Mouse (Mus musculus) testis, postnatal 14 days (tissue): ENCODE measurements around the gene Smtnl2.

Experiments
- DNase-seq: peaks from one replicate; pipeline ENCODE4 v3.0.0; 2021; ENCODE audit warnings: low spot score

Gene Smtnl2

GRCm38 (mm10) chr11:72401068-72401467 is 10.4 kb downstream of the Smtnl2 start:
- no peak for DNase-seq

DNA sequence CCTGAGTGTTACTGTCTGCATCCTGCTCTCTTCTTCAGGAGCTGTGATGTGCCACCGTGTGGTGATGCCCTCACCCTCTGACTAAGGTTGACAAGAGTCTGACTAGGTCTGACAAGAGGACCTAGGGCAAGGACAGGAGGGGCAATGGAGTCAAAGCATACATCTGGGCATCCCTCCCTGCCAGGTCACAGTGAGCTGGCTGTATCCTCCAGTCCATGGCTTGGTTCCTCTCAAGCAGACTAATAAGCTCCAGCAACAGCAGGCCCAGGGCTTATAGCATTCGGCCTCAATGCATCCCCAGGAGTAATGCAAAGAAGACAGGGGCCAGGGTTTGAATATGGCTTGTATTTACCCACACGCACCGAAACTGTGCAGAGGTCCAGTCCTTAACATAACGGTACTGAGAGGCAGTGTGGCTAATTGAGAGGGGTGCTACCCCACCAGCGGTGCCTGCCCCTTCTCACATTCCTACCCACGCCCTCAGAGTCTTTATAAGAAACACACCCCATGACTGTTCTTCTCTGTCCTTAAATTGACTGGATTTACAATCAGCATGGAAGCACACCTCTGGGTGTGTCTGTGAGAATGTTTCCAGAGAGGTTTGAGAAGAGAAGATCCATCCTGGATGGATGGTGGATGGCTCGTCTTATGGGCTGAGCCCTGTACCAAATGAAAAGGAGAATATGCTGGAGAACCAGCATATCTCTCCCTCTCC is 13.5 kb downstream of the Smtnl2 start:
- no peak for DNase-seq

GRCm38 (mm10) chr11:72397072-72397471 is 14.4 kb downstream of the Smtnl2 start:
- DNase-seq = no peak

GRCm38 (mm10) chr11:72396621-72397020 is 14.9 kb downstream of the Smtnl2 start:
- peak; percentile 53 for DNase-seq

GRCm38 (mm10) chr11:72395652-72396051 is 15.9 kb downstream of the Smtnl2 start:
- no peak for DNase-seq

- no peak for DNase-seq
Observed at GRCm38 (mm10) chr11:72394694-72395093, 16.8 kb downstream of the Smtnl2 start.

GRCm38 (mm10) chr11:72393669-72394068 is 17.8 kb downstream of the Smtnl2 start:
- no peak for DNase-seq

DNA sequence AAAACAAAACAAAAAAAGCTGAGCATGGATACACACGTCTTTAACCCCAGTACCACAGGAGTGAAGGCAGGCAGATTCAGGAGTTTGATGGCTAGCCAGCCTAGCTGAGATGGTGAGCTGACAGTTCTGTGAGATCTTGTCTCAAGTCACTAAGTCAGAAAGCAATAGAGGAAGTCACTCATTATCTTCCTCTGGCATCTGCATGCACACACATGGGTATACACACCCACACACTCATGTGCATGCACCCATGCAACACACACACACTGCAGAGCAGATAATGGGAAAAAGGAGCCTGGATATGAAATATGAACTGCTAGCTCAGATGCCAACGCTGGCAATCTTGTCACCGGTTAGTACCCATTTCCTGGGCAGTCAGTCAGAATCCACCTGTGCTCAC is 18.3 kb downstream of the Smtnl2 start:
- no peak for DNase-seq

GRCm38 (mm10) chr11:72391181-72391580 is 20.3 kb downstream of the Smtnl2 start:
- no peak for DNase-seq

DNA sequence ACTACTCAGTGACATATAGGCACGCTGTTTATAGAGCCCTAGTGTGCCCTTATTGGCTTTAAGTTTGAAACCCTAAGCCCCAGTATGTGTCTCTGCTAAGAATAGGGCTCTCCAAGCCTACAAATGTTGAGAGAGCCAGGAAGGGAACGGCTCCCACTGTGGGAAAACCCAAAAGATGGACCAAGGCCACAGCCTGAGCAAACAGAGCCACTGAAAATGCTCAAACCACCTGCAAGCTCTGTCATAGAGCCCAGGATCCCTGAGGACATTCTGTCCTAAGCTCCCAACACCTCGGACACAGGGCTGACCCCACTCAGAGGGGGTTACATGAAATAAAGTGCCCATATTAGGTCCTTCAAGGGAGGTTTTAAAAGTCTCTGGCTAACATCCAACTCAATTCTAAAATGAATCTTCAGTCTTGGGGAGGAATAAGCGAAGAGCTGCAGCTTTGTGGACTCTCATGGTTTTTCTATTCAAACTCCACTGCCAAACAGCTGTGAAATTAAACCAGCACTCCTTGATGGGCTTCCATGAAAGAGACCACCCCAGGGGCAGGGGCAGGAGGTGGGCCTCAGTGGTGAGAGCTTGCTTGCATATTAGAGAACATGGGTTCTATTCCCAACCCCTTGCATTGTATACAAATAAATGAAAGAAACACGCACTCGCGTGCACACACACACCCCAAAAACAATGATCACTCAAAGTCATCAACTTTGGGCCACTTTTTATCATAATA is 21.9 kb downstream of the Smtnl2 start:
- no peak for DNase-seq

DNA sequence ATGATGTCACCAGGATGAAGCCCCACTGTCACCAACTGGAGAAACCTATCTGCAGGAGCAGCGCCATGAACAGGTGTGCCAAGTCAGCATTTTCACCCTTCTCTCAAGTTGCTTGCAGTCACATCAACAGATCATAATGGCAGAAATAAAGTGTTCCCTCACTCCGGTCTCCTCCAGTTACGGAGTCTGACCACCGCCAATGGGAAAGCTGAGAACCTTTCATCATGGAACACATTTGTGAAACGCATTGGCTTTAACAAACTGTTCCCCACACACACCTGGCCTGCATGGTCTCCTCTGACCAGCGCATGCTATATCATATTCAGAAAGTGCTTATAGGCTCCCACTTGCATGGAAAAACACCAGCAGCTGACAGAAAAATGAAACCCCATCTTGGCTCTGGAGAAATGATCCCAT is 23.4 kb downstream of the Smtnl2 start:
- DNase-seq = no peak

DNA sequence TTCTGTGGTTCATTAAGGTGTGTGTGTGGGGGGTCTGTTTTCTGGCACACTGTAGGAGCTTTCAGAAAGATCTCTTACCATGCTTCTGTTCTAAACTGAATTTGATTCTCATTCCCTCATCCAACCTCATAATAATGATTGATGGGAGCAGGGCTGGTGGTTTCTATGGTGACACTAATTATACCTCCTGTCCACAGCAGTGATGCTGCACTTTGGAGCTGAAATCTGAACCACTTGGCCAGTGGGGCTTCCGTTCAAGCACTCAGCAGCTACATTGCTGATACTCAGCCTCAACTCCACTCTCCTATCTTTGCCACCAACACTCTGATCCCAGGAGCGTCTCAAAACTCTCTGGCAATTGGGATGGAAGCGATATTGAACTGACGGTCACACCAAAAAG is 32.2 kb downstream of the Smtnl2 start:
- no peak for DNase-seq

- DNase-seq = no peak
Observed at GRCm38 (mm10) chr11:72378222-72378621, 33.3 kb downstream of the Smtnl2 start.

- no peak for DNase-seq
Observed at GRCm38 (mm10) chr11:72376562-72376961, 35.0 kb downstream of the Smtnl2 start.

DNA sequence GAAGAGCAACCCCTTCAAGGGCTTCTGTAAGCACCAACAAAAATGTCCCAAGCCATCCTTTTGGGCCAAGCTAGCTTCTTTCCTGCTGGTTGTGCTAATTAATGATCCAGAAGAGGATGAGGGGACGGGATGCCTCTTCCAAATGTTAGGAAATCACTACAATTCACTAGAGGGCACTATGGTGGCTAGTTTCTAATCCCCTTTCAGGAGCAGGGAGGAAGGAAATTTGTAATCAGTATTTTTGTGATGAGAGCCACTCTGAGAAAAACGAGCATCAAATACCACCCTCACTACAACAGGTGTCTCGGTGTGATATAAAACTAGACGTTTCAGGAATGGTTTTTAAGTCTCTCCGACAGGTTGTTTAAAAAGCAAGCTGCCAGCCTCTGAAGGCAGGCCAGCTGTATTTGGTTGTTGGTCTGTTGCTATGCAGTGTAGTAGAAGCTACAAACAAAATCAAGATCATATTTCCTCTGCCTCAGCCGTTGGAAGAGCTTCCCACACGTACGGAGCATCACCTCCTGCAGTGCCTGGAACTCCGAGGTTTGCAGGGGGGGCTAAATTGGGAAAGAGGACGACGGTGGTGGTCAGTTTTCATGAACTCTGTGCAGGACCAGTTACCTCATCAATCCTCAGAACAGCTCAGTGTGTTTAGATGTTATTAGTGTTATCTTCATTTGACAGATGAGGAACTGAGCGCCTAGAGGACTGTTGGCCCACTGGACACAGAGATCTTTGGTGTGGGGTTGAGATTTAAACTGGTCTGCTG is 41.4 kb downstream of the Smtnl2 start:
- no peak for DNase-seq

DNA sequence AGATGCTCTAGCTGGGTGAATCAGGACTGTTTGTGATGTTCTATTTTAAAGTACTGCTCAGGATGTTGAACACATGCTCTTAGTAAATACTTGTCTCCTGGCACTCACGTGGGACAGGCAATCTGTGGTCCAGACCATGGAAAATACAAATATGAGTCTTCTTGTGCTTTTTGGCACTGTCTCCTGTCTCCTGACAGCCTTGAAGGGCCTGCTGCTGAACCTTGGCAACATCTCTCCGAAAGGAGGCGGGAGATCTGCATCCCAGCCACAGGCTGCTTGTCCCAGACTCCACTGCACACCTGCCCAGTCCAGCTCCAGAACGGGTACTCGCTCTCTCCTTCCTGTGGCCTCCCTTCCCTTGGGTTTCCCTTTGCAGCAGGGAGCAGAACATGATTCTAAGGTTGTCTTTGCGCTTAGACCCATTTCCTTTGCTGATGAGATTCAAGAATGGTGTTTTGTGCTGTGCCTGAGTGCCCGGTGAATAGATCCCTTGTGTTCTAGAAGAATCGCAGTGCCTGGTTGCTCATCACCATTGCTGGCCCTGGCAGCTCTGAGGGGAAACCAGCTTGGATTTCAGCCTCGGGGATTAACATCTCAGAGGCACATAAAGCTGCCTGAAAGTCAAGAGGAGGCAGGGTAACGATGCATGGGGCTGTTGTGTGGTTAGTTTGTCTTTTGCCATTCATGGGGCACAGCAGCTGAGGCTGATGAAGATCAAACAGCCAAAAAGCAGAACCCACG is 43.4 kb downstream of the Smtnl2 start:
- DNase-seq = no peak

- DNase-seq = no peak
Observed at GRCm38 (mm10) chr11:72366126-72366525, 45.4 kb downstream of the Smtnl2 start.

GRCm38 (mm10) chr11:72364526-72364925 is 47.0 kb downstream of the Smtnl2 start:
- no peak for DNase-seq

DNA sequence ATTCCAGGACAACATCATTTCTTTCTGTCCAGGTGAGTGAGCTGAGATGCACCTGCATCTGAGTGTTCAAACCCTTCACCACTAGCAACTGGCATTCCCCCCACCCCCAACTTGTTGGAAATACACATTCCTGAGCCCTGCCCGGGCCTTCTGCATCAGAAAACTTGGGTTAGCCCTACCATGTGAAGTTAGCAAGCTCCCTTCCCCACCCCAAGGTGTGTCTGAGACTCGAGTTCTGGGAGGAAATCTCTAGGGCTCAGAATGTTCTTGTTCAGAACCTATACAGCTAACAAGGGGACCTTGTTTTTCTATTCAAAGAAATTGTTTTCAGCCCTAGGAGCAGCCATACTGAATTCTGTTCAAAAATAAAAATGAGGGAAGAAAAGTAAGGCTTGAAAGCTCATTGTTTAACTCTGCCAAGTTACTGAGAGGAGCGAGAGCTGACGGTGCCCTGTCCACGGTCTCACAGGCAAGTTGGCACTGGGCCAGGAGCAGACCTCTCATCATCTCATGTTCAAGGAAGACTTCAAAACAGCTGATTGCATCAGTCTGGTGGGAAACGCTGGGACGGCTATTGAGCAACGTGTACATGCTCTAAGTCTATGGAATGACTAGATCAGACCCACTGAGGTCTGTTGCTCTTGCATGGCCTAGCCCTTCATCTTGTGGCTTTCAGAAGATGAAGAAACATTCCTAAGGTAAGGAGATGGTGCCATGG is 47.8 kb downstream of the Smtnl2 start:
- DNase-seq = no peak

DNA sequence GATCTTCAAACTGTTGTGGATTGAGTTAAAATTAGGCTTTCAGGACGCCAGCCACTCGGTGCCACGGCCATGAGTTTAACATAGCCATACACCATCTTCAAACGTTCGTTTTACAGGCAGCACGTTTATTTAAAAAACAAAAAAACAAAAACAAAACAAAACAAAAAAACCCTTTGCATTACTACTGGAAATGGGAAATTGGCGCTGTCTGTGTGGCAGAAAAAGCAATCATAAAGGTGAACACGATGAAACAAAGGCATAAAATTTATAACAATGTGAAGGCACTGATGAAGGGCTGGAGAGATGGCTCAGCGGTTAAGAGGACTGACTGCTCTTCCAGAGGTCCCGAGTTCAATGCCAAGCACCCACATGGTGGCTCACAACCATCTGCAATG is 49.2 kb downstream of the Smtnl2 start, which contains the start of gene Tekt1:
Gene Tekt1 (minus strand): TSS at position 96 of the 395 bp plus-strand sequence.
- DNase-seq = no peak
